Mouse (Mus musculus): ENCODE data around the gene Agpat3.

DNA sequence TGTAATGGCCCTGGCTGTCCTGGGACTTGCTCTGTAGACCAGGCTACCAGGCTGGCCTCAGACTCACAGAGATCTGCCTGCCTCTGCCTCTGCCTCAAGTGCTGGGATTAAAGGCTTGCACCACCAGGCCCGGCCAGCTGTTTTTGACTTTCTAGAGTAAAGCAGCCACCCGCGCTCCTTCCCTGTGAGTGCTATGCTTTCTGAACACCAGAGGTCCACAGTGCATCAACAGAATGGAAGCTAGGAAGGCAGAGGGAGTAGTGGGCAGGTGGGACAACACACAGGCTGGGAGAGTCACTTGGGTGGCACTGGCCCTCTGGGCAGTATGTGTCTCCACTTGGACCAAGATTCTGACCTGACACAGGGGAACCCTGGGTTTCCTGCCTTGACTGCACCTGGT is 43.1 kb upstream of the Agpat3 start:
- TF ChIP-seq GATA1 (IDR thresholded peaks at IDR 0.05; ENCODE audit: low read length) (no peak), TAL1 (IDR thresholded peaks at IDR 0.05; ENCODE audit: low read length) (no peak)
